Mouse (Mus musculus) heart, embryonic 13.5 days (tissue): ENCODE results near the gene Dennd1a. TPM values are rescaled to one million over a fixed set of nuclear protein-coding genes. Genes with fewer than 3 reads are reported as not detected.

Source experiments
- ATAC-seq: fragments of 200-750 bp; cut with Nextera tagmentation; 2 replicates; pipeline ENCODE4 v1.8.0; 2017; ENCODE audit warnings: moderate TSS enrichment; ENCODE audit not compliant: insufficient number of reproducible peaks, low FRiP score, low TSS enrichment; ENCODE audit errors: extremely low read depth
- H3K27ac ChIP-seq: fragments of 300-500 bp; sonication (generic); replicated peaks from 2 replicates; pipeline ENCODE4 v1.5.1; 2015; ENCODE audit warnings: moderate library complexity, mild to moderate bottlenecking, inconsistent platforms
- H3K27me3 ChIP-seq: fragments of 300-500 bp; sonication (generic); replicated peaks from 2 replicates; pipeline ENCODE4 v1.6.1; 2015; ENCODE audit warnings: mild to moderate bottlenecking, inconsistent platforms
- H3K36me3 ChIP-seq: fragments of 300-500 bp; sonication (generic); 2 replicates; pipeline ENCODE4 v1.6.1; 2015; ENCODE audit warnings: mild to moderate bottlenecking, inconsistent platforms
- H3K4me1 ChIP-seq: fragments of 300-500 bp; sonication (generic); 2 replicates; pipeline ENCODE4 v1.6.1; 2015; ENCODE audit warnings: inconsistent platforms
- H3K4me2 ChIP-seq: fragments of 300-500 bp; sonication (generic); 2 replicates; pipeline ENCODE4 v1.6.1; 2015; ENCODE audit warnings: inconsistent platforms, mild to moderate bottlenecking, moderate library complexity
- H3K4me3 ChIP-seq: fragments of 300-500 bp; sonication (generic); 2 replicates; pipeline ENCODE4 v1.5.1; 2015; ENCODE audit warnings: moderate library complexity, mild to moderate bottlenecking, inconsistent platforms
- H3K9ac ChIP-seq: fragments of 300-500 bp; sonication (generic); 2 replicates; pipeline ENCODE4 v1.6.1; 2015; ENCODE audit warnings: inconsistent platforms, mild to moderate bottlenecking, moderate library complexity
- H3K9me3 ChIP-seq: fragments of 300-500 bp; sonication (generic); 2 replicates; pipeline ENCODE4 v1.6.1; 2016; ENCODE audit warnings: inconsistent platforms
- WGBS: fragments of 180-500 bp; shearing (Covaris S2); methylation state at CpG from one replicate; pipeline ENCODE4 v1.1.7; 2015; ENCODE audit warnings: mixed read lengths; 5-methylcytosine and 5-hydroxymethylcytosine counted together
- polyA plus RNA-seq: library from polyadenylated mRNA; unstranded; fragments of >200 nt; fragmentation: Nextera tagmentation; extraction: Ambion mirVana; gene quantifications from 2 replicates; pipeline ENCODE4 v1.2.1, GENCODE M21; 2015

The Dennd1a gene
- 11.0 and 11.4 TPM in 2 replicates for polyA plus RNA-seq

- peak; percentile 91 for ATAC-seq
- H3K4me2 ChIP-seq, result peak within 1 kb of the TSS; percentile 80
- no peaks in the 10 kb centered on the region for H3K36me3 ChIP-seq
- peaks cover 28% of the 10 kb centered on the region for H3K4me1 ChIP-seq
- no peaks in the 10 kb centered on the region for H3K9me3 ChIP-seq
- peak within 1 kb of the TSS; percentile 92 for H3K27ac ChIP-seq
- peak within 1 kb of the TSS; percentile 95 for H3K9ac ChIP-seq
- no peaks in the 10 kb centered on the region for H3K27me3 ChIP-seq
- peak within 1 kb of the TSS; percentile 93 for H3K4me3 ChIP-seq
- WGBS, result under 1% methylated on average over 81 of the region's 81 CpGs
These were observed at the start of gene Dennd1a for GRCm38 (mm10) chr2:38286733-38287551. TSS of gene Dennd1a (minus strand) at chr2:38287390.

GRCm38 (mm10) chr2:38336606-38337005 lies 49.4 kb upstream of the Dennd1a start:
- peak overlapping the region; percentile 57 for H3K4me2 ChIP-seq
- H3K36me3 ChIP-seq, result no peaks in the 10 kb centered on the region
- H3K27me3 ChIP-seq, result peaks cover 91% of the 10 kb centered on the region
- H3K4me3 ChIP-seq, result peak overlapping the region; percentile 31
- no peak overlapping the region for H3K27ac ChIP-seq
- H3K9me3 ChIP-seq, result no peaks in the 10 kb centered on the region
- 1% methylated on average over 17 of the region's 17 CpGs for WGBS
- peaks cover 22% of the 10 kb centered on the region for H3K4me1 ChIP-seq
- H3K9ac ChIP-seq, result peak overlapping the region; percentile 56; the same call in 1 of the 2 replicates
- ATAC-seq, result no peak

GRCm38 (mm10) chr2:38333586-38334119 lies 46.5 kb upstream of the Dennd1a start:
- ATAC-seq, result no peak
- Histone ChIP-seq H3K36me3 (no peaks in the 10 kb centered on the region), H3K27ac (no peak overlapping the region), H3K4me1 (peaks cover 10% of the 10 kb centered on the region; the same call in 1 of the 2 replicates), H3K27me3 (peaks cover 73% of the 10 kb centered on the region), H3K4me3 (no peak overlapping the region), H3K4me2 (no peak overlapping the region), H3K9ac (no peak overlapping the region), H3K9me3 (no peaks in the 10 kb centered on the region)
- 31% methylated on average over 7 of the region's 7 CpGs for WGBS

- H3K4me1 ChIP-seq, result no peaks in the 10 kb centered on the region
- no peaks in the 10 kb centered on the region for H3K36me3 ChIP-seq
- WGBS, result 71% methylated on average over 1 of the region's 1 CpGs
- H3K9me3 ChIP-seq, result no peaks in the 10 kb centered on the region
- no peak for ATAC-seq
- peaks cover 45% of the 10 kb centered on the region for H3K27me3 ChIP-seq
- no peak overlapping the region for H3K27ac ChIP-seq
- no peak overlapping the region for H3K4me3 ChIP-seq
- H3K4me2 ChIP-seq, result no peak overlapping the region
- H3K9ac ChIP-seq, result no peak overlapping the region
These were observed 39.5 kb upstream of the Dennd1a start for GRCm38 (mm10) chr2:38326671-38327070.

GRCm38 (mm10) chr2:38323380-38323779 lies 36.2 kb upstream of the Dennd1a start:
- H3K9ac ChIP-seq, result no peak overlapping the region
- no peaks in the 10 kb centered on the region for H3K9me3 ChIP-seq
- no peaks in the 10 kb centered on the region for H3K36me3 ChIP-seq
- H3K4me2 ChIP-seq, result no peak overlapping the region
- no peaks in the 10 kb centered on the region for H3K4me1 ChIP-seq
- H3K27me3 ChIP-seq, result peaks cover 37% of the 10 kb centered on the region
- no peak overlapping the region for H3K4me3 ChIP-seq
- no peak overlapping the region for H3K27ac ChIP-seq
- 27% methylated on average over 8 of the region's 8 CpGs for WGBS
- ATAC-seq, result no peak

- Histone ChIP-seq H3K4me1 (no peaks in the 10 kb centered on the region), H3K27ac (no peak overlapping the region), H3K4me2 (no peak overlapping the region), H3K9me3 (no peaks in the 10 kb centered on the region), H3K36me3 (no peaks in the 10 kb centered on the region), H3K27me3 (peaks cover 31% of the 10 kb centered on the region), H3K9ac (no peak overlapping the region), H3K4me3 (no peak overlapping the region)
- WGBS, result 56% methylated on average over 4 of the region's 4 CpGs
- no peak for ATAC-seq
These were observed 33.7 kb upstream of the Dennd1a start for GRCm38 (mm10) chr2:38320911-38321310.

GRCm38 (mm10) chr2:38319086-38319485 lies 31.9 kb upstream of the Dennd1a start:
- Histone ChIP-seq H3K4me3 (no peak overlapping the region), H3K27ac (no peak overlapping the region), H3K4me1 (no peaks in the 10 kb centered on the region), H3K36me3 (no peaks in the 10 kb centered on the region), H3K27me3 (peaks cover 34% of the 10 kb centered on the region), H3K4me2 (no peak overlapping the region), H3K9ac (no peak overlapping the region), H3K9me3 (no peaks in the 10 kb centered on the region)
- no peak for ATAC-seq
- WGBS, result 74% methylated on average over 11 of the region's 11 CpGs

- H3K9ac ChIP-seq, result no peak overlapping the region
- WGBS, result 48% methylated on average over 3 of the region's 3 CpGs
These were observed 26.2 kb upstream of the Dennd1a start for GRCm38 (mm10) chr2:38313399-38313798.

GRCm38 (mm10) chr2:38312921-38313320 lies 25.7 kb upstream of the Dennd1a start:
- no peak overlapping the region for H3K27ac ChIP-seq
- ATAC-seq, result no peak
- 39% methylated on average over 3 of the region's 3 CpGs for WGBS

More at GRCm38 (mm10) chr2:38313399-38313798, 26.2 kb upstream of the Dennd1a start:
- H3K4me3 ChIP-seq, result no peak overlapping the region
- H3K27ac ChIP-seq, result no peak overlapping the region
- ATAC-seq, result no peak
- H3K9me3 ChIP-seq, result no peaks in the 10 kb centered on the region
- no peaks in the 10 kb centered on the region for H3K36me3 ChIP-seq
- no peaks in the 10 kb centered on the region for H3K4me1 ChIP-seq
- peaks cover 32% of the 10 kb centered on the region for H3K27me3 ChIP-seq
- no peak overlapping the region for H3K4me2 ChIP-seq

GRCm38 (mm10) chr2:38305152-38305551 lies 18.0 kb upstream of the Dennd1a start:
- no peak for ATAC-seq
- H3K9me3 ChIP-seq, result no peaks in the 10 kb centered on the region
- WGBS, result 61% methylated on average over 1 of the region's 1 CpGs
- no peak overlapping the region for H3K27ac ChIP-seq
- no peak overlapping the region for H3K4me2 ChIP-seq
- no peaks in the 10 kb centered on the region for H3K4me1 ChIP-seq
- no peak overlapping the region for H3K9ac ChIP-seq
- H3K27me3 ChIP-seq, result peaks cover 7% of the 10 kb centered on the region
- no peaks in the 10 kb centered on the region for H3K36me3 ChIP-seq
- no peak overlapping the region for H3K4me3 ChIP-seq

More at GRCm38 (mm10) chr2:38312921-38313320, 25.7 kb upstream of the Dennd1a start:
- Histone ChIP-seq H3K9ac (no peak overlapping the region), H3K27me3 (peaks cover 32% of the 10 kb centered on the region), H3K4me2 (no peak overlapping the region), H3K9me3 (no peaks in the 10 kb centered on the region), H3K36me3 (no peaks in the 10 kb centered on the region), H3K4me3 (no peak overlapping the region), H3K4me1 (no peaks in the 10 kb centered on the region)

- WGBS, result 55% methylated on average over 2 of the region's 2 CpGs
- Histone ChIP-seq H3K4me2 (no peak overlapping the region), H3K9me3 (no peaks in the 10 kb centered on the region), H3K36me3 (no peaks in the 10 kb centered on the region), H3K4me1 (no peaks in the 10 kb centered on the region), H3K27ac (no peak overlapping the region), H3K4me3 (no peak overlapping the region), H3K9ac (no peak overlapping the region), H3K27me3 (peaks cover 11% of the 10 kb centered on the region)
- ATAC-seq, result no peak
These were observed 13.8 kb upstream of the Dennd1a start for GRCm38 (mm10) chr2:38300941-38301340.
